Mouse (Mus musculus) heart, embryonic 14.5 days (tissue): ENCODE measurements at regions not wholly inside any gene's neighbourhood (a gene's known extent, or its start where the extent isn't known, plus 50 kb on each side); places are given as distances from the start of the nearest gene placed in this dataset.

Experiments used
- ATAC-seq: fragments of 200-750 bp; cut with Nextera tagmentation; 2 replicates; pipeline ENCODE4 v1.8.0; 2017; ENCODE audit warnings: low read depth, moderate TSS enrichment; ENCODE audit not compliant: insufficient number of reproducible peaks, insufficient read depth, low FRiP score
- H3K27ac ChIP-seq, 2 experiments: fragments of 200-500 bp in 1 of 2; fragments of 300-500 bp in 1 of 2; sonication (generic) in 1 of 2; replicated peaks in 1 of 2; 2 replicates each; pipeline ENCODE4 v1.5.1; 2012 to 2014; ENCODE audit warnings: low read depth in 2 of 2, low read length in 2 of 2, control low read depth in 1 of 2, mild to moderate bottlenecking in 1 of 2, mixed read lengths in 1 of 2; ENCODE audit not compliant: control insufficient read depth in 1 of 2, insufficient read depth in 1 of 2
- H3K27me3 ChIP-seq: fragments of 300-500 bp; sonication (generic); 2 replicates; pipeline ENCODE4 v1.6.1; 2014; ENCODE audit warnings: mild to moderate bottlenecking, low read length, control low read depth; ENCODE audit not compliant: control insufficient read depth, insufficient read depth
- H3K36me3 ChIP-seq: fragments of 300-500 bp; sonication (generic); 2 replicates; pipeline ENCODE4 v1.6.1; 2014; ENCODE audit warnings: mild to moderate bottlenecking, control low read depth, low read length, mixed read lengths; ENCODE audit not compliant: control insufficient read depth, insufficient read depth
- H3K4me1 ChIP-seq, 2 experiments: fragments of 200-500 bp in 1 of 2; fragments of 300-500 bp in 1 of 2; sonication (generic) in 1 of 2; 2 replicates each; pipeline ENCODE4 v1.6.1; 2012 to 2014; ENCODE audit warnings: low read length in 2 of 2, control low read depth in 1 of 2, mixed read lengths in 1 of 2; ENCODE audit not compliant: control insufficient read depth in 2 of 2, insufficient read depth in 2 of 2
- H3K4me2 ChIP-seq: fragments of 300-500 bp; sonication (generic); 2 replicates; pipeline ENCODE4 v1.6.1; 2014; ENCODE audit warnings: mild to moderate bottlenecking, low read length
- H3K4me3 ChIP-seq, 2 experiments: fragments of 200-500 bp in 1 of 2; fragments of 300-500 bp in 1 of 2; sonication (generic) in 1 of 2; 2 replicates each; pipeline ENCODE4 v1.5.1; 2012 to 2014; ENCODE audit warnings: low read length in 2 of 2, mild to moderate bottlenecking in 2 of 2, control low read depth in 1 of 2, low read depth in 1 of 2, moderate library complexity in 1 of 2; ENCODE audit not compliant: control insufficient read depth in 1 of 2, insufficient read depth in 1 of 2
- H3K9ac ChIP-seq: fragments of 300-500 bp; sonication (generic); 2 replicates; pipeline ENCODE4 v1.6.1; 2014; ENCODE audit warnings: mild to moderate bottlenecking, low read length
- H3K9me3 ChIP-seq: fragments of 300-500 bp; sonication (generic); 2 replicates; pipeline ENCODE4 v1.6.1; 2016; ENCODE audit warnings: low read length, control low read depth; ENCODE audit not compliant: control insufficient read depth
- WGBS: fragments of 180-500 bp; shearing (Covaris S2); extraction: QIAGEN DNeasy Blood & Tissue Kit; methylation state at CpG from one replicate; pipeline ENCODE4 v1.1.7; 2014; 5-methylcytosine and 5-hydroxymethylcytosine counted together

DNA sequence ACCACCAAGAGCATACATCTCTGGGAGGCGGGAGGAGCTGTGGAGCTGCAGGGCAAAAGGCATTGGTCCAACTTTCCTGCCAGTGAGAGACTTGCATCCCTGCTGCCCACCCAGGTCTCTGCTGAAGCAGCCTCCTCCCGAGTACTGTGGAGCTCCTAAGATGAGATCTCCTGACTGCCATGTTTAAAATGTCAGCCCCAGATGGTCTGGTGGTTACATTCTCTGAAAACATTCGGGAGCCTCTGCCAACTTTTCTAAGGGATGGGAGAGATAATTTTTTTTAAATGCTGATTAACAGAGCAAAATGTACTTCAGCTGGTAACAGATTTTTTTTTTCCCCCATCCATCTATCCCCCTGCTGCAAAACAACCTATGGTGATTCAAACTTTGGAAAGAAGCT, 88.4 kb upstream of the Opcml start:
- Histone ChIP-seq H3K27me3 (no peaks in the 10 kb centered on the region), H3K4me2 (no peak overlapping the region), H3K9me3 (no peaks in the 10 kb centered on the region), H3K36me3 (no peaks in the 10 kb centered on the region), H3K27ac (no peak overlapping the region), H3K4me3 (no peak overlapping the region), H3K9ac (no peak overlapping the region), H3K4me1 (peaks cover 0 to 3% of the 10 kb centered on the region in 2 experiments; a peak in 1 of 4 replicates)
- ATAC-seq: no peak
- 55% methylated on average over 3 of the region's 3 CpGs for WGBS

DNA sequence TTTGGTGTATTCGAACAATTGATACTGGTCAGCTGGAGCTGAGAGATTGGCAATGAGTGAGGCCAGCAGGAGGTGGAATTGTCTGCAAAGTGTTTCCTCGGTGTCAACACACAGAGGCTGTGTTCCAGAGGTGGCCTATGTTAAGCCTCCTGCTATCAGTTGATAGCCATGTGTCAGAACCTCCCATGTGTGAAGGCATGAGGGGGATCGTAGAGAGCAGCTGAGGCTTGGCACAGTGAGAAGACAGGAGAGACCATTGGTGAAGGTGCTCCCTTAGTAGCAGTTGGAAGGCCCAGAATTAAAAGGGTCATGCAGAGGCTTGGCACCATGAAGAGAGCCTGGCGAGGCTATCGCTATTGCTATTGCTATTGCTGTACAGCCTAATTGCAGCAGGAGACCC, 86.6 kb upstream of the Opcml start:
- H3K9me3 ChIP-seq: no peaks in the 10 kb centered on the region
- 33% methylated on average over 5 of the region's 5 CpGs for WGBS
- H3K27ac ChIP-seq: no peak overlapping the region
- H3K27me3 ChIP-seq: no peaks in the 10 kb centered on the region
- H3K4me3 ChIP-seq: no peak overlapping the region
- no peak overlapping the region for H3K9ac ChIP-seq
- H3K4me1 ChIP-seq: peaks cover 0 to 3% of the 10 kb centered on the region in 2 experiments; a peak in 1 of 4 replicates
- no peaks in the 10 kb centered on the region for H3K36me3 ChIP-seq
- no peak overlapping the region for H3K4me2 ChIP-seq
- no peak for ATAC-seq

DNA sequence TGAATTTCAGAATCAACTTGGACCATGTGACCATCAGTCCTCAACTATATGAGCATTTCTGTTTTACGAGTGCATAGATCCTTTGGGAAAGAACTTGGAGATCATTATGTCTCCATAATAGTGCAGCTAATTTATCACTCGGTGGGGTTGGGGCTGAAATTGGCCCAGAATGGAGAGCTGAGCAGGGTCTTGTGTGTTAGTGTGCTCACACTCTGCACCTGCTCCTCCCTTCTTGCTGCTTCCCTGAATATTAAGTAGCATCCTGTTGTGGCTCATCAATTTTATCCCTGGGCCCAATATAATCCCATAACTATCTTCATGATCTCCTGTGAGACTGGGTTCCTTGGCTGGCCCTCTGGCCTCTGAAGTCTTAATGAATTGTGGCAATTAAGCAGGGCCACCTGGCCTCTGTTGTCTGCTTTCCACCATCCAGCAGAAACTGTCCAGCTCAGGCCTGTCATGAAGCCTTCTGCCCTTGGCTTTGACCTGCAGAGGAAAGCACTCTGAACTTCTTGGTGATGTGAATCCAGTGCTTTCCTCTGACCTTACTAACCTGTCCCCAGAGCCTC, 66.7 kb upstream of the Opcml start:
- Histone ChIP-seq H3K4me3 (no peak overlapping the region), H3K9me3 (no peaks in the 10 kb centered on the region), H3K9ac (no peak overlapping the region), H3K4me1 (peaks cover 4 to 5% of the 10 kb centered on the region in 2 experiments; a peak in 3 of 4 replicates), H3K27ac (no peak overlapping the region), H3K27me3 (no peaks in the 10 kb centered on the region), H3K4me2 (no peak overlapping the region), H3K36me3 (no peaks in the 10 kb centered on the region)
- 74% methylated on average over 2 of the region's 2 CpGs for WGBS
- no peak for ATAC-seq

DNA sequence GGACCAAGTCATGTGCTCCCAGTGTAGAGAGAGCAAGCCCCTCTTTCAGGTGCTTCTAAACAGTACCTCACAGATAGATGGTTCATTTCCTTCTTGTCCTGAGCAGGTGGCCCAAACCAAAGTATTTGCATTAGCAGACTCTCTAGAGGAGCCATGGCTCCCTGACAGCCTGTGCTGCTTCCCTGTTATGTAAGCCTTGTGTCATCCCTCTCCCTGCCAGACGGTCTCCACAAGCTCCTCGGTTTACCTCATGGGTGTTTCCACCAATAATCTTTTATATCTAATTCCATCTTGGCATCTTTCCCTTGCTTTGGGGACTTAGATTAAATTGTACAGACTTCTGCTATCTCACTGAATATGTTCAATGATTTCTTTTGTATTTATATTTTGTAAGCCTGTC, 66.0 kb upstream of the Opcml start:
- WGBS: 72% methylated on average over 2 of the region's 2 CpGs
- Histone ChIP-seq H3K36me3 (no peaks in the 10 kb centered on the region), H3K9me3 (no peaks in the 10 kb centered on the region), H3K4me1 (peaks cover 5 to 6% of the 10 kb centered on the region in 2 experiments; a peak in 3 of 4 replicates), H3K27ac (no peak overlapping the region), H3K9ac (no peak overlapping the region), H3K4me3 (no peak overlapping the region), H3K4me2 (no peak overlapping the region), H3K27me3 (no peaks in the 10 kb centered on the region)
- no peak for ATAC-seq

DNA sequence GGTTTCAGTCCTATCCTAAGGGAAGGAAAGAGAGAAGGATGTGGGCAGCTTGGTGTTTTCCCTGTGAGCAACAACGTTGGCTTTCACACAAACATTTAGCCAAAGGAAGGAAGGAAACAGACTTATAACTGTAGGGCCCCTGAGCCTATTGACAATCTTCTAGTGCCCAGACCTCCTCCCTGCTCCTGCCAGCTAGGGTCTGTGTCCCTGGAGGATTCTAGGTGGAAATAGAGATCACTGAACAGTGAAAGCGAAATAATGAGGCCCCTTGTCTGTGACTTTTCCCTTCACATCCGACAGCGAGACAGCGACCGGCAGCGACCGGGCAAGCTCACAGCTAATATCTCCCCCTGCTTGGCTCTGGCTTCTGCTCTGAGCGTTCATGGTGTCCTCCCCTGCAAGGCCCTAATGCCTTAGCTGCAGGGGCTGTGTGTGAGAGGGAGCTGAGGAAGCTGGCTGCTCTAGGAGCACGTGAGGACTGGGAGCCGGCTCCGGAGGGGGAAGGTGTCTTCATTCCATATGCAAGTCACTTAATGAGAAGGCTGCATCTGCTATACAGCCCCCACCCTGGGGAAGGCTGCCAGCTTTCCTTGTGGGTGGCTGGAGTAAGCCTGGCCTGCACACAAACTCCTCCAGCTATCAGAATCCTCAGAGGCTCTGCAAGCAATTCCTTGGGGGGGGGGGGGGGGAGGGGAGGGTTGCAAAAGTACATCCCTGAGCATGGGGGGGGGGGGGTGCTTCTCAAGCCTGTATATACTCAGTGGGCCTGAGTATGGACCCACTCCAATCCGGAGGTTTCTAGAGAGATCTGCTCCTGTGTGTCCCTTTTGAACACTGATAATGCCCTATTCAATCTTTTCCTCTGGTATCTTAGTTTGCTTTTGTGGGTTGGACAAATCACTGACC, 61.7 kb upstream of the Opcml start:
- Histone ChIP-seq H3K27me3 (no peaks in the 10 kb centered on the region), H3K36me3 (no peaks in the 10 kb centered on the region), H3K4me3 (no peak overlapping the region), H3K4me1 (peaks cover 5 to 6% of the 10 kb centered on the region in 2 experiments; a peak in 3 of 4 replicates), H3K4me2 (peak overlapping the region; percentile 34), H3K9ac (peak overlapping the region; percentile 22; the same call in 1 of the 2 replicates), H3K27ac (peak overlapping the region in 1 of 2 experiments; percentile 33; a peak in 1 of 4 replicates), H3K9me3 (no peaks in the 10 kb centered on the region)
- no peak for ATAC-seq
- WGBS: 6% methylated on average over 13 of the region's 13 CpGs

DNA sequence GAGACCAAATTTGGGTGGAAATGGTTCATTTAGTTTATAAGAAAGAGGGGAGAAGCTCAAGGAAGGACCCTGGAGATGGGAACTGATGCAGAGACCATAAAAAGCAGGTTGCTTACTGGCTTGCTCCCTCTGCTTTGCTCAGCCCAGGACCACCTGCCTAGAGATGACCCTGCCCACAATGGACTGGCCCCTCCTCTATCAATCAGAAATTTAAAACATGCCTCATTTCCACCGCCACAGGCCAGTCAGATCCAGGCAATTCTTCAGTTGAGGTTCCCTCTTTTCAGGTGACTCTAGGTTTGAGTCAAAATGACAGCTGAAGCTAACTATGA, 61.1 kb upstream of the Opcml start:
- no peak overlapping the region for H3K4me3 ChIP-seq
- 70% methylated on average over 1 of the region's 1 CpGs for WGBS

DNA sequence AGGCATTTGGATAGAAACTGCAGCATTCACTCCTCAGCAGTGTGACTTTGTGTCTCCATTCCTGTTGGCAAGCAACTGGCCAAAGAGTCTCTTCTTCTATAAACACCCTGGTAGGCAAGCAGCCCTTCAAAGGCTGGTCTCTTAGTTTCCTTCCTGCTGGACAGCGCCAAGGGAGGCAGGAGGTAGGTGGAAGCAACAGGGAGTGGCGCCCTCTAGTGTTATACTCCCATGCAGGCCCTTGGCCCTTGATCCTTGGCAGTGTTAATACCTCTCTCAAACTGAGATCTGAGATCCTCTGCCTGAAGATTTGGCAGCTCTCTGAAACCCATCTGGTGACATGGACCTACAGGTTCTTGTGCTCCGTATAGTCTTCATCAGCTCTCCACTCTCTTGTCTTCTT, 51.3 kb upstream of the Opcml start:
- Histone ChIP-seq H3K9me3 (no peaks in the 10 kb centered on the region), H3K9ac (no peak overlapping the region), H3K36me3 (no peaks in the 10 kb centered on the region), H3K4me2 (no peak overlapping the region), H3K4me3 (no peak overlapping the region), H3K27ac (no peak overlapping the region), H3K27me3 (no peaks in the 10 kb centered on the region), H3K4me1 (no peaks in the 10 kb centered on the region)
- no peak for ATAC-seq
- 21% methylated on average over 3 of the region's 3 CpGs for WGBS

More for the DNA sequence above, 61.1 kb upstream of the Opcml start:
- Histone ChIP-seq H3K9ac (no peak overlapping the region), H3K27me3 (no peaks in the 10 kb centered on the region), H3K36me3 (no peaks in the 10 kb centered on the region), H3K4me2 (no peak overlapping the region), H3K9me3 (no peaks in the 10 kb centered on the region), H3K27ac (no peak overlapping the region), H3K4me1 (peaks cover 5 to 6% of the 10 kb centered on the region in 2 experiments; a peak in 3 of 4 replicates)
- no peak for ATAC-seq
